Mouse (Mus musculus): ENCODE data around the gene Luc7l3. TPM values are rescaled to one million over a fixed set of nuclear protein-coding genes. Genes with fewer than 3 reads are reported as not detected.
A peak's percentile ranks its signal among the peaks of the same experiment; 100 is the strongest.

The Luc7l3 gene
- polyA plus RNA-seq, 1 experiment from 2014 or later = 133 TPM

DNA sequence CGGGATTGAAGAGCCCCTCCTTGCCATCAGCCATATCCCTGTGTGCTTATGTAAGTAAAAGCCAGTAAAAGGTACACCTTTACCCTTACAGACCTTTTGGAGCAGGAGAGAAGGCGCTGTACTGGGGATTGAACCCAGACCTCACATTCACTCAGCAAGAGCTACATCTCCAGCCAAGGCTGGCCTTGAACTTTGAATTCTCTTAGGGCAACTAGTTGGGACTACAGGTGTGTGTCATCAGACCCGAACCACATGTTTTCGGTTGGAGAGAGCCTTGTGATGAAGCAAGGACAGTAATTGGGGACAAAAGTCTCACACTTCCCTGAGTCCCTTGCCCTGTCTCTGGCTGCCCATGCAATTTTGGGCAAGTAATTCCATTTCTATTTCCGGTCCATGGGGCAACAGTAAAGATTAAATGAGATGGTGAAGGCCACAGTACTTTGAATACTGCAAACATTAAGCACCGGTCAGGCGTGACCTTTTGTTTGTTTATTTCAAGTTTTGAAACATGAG lies 25.3 kb upstream of the Luc7l3 start:
- H3K9ac ChIP-seq = no peak overlapping the region
- H3K36me3 ChIP-seq = no peaks in the 10 kb centered on the region
- H3K4me2 ChIP-seq (replicated peaks) = no peak overlapping the region
- peaks cover 48% of the 10 kb centered on the region for H3K4me1 ChIP-seq
- H3K9me3 ChIP-seq = no peaks in the 10 kb centered on the region
- no peak for ATAC-seq (ENCODE audit: low FRiP score, low read depth)
- H3K27me3 ChIP-seq = no peaks in the 10 kb centered on the region
- WGBS = 80% methylated on average over 7 of the region's 7 CpGs
- H3K27ac ChIP-seq = no peak overlapping the region
- no peak overlapping the region for H3K4me3 ChIP-seq

DNA sequence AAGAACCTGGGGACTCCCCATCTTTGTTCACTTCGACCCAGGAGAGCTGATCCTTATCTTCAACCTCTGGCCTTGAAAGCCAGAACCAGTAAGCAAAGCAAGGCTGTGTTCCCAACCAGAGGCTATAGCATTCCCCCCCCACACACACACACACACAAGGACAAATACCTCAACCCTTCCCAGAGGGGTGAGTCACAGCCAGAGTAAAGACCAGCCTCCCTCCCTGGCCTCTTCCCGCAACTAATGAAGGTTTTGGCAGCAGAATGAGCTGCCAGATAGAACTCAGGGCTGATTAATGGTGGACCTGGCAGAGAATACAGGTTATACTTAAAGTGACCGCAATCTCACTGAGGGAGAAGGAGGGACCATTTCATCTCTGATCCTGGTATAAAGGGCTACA lies 24.8 kb upstream of the Luc7l3 start:
- H3K27ac ChIP-seq = no peak overlapping the region
- H3K4me3 ChIP-seq = no peak overlapping the region
- H3K9me3 ChIP-seq = no peaks in the 10 kb centered on the region
- no peak overlapping the region for H3K9ac ChIP-seq
- H3K4me2 ChIP-seq (replicated peaks) = no peak overlapping the region
- H3K27me3 ChIP-seq = no peaks in the 10 kb centered on the region
- no peak for ATAC-seq (ENCODE audit: low FRiP score, low read depth)
- no peaks in the 10 kb centered on the region for H3K36me3 ChIP-seq
- WGBS = 53% methylated on average over 3 of the region's 3 CpGs
- H3K4me1 ChIP-seq = peaks cover 53% of the 10 kb centered on the region

DNA sequence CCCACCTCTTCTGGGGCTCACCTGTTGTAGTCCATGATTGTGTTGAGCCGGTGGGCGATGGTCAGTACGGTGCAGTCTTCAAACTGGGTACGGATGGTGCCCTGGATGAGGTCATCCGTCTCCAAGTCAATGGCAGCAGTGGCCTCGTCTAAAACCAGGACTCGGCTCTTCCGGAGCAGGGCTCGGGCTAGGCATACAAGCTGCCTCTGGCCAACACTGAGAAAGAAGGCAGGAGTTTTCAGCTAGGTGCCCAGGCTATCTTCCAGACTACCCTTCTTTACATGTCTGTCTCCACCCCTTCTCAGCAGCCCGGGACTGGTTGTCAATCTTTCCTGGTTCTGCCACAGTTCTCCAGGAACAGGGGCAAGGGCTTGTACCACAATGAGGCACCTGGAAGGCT lies 24.1 kb upstream of the Luc7l3 start:
- Histone ChIP-seq H3K4me3 (no peak overlapping the region), H3K9ac (no peak overlapping the region), H3K27me3 (no peaks in the 10 kb centered on the region), H3K4me2 (replicated peaks) (no peak overlapping the region), H3K36me3 (peaks cover 1% of the 10 kb centered on the region; the same call in 1 of the 2 replicates), H3K9me3 (no peaks in the 10 kb centered on the region), H3K27ac (no peak overlapping the region), H3K4me1 (peaks cover 60% of the 10 kb centered on the region)
- ATAC-seq (ENCODE audit: low FRiP score, low read depth) = no peak
- 81% methylated on average over 10 of the region's 10 CpGs for WGBS

DNA sequence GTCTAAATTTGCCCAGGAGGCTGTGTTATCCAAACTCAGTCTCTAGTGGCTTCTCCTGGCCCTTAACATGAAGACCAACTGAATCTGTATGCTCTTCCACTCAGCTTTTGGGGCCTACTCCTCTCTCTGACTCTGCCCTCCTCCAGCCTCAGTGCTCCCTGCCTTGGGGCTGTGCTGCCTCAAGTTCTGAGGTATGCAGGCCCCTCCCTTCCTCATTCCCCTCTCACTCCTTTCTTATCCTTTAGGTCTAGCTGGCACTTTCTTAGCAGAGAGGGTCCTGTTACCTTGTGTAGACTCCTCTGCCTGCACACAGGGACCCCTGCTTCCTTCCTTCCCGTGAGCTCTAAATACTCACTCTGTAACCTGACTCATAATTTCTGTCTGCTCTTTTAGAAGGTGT lies 22.7 kb upstream of the Luc7l3 start:
- Histone ChIP-seq H3K4me2 (replicated peaks) (no peak overlapping the region), H3K27me3 (no peaks in the 10 kb centered on the region), H3K4me3 (no peak overlapping the region), H3K27ac (peak overlapping the region; percentile 79), H3K9me3 (no peaks in the 10 kb centered on the region), H3K9ac (no peak overlapping the region), H3K36me3 (peaks cover 10% of the 10 kb centered on the region), H3K4me1 (peaks cover 67% of the 10 kb centered on the region)
- 3% methylated on average over 1 of the region's 1 CpGs for WGBS
- peak; percentile 49; the same call in 1 of the 2 replicates for ATAC-seq (ENCODE audit: low FRiP score, low read depth)

DNA sequence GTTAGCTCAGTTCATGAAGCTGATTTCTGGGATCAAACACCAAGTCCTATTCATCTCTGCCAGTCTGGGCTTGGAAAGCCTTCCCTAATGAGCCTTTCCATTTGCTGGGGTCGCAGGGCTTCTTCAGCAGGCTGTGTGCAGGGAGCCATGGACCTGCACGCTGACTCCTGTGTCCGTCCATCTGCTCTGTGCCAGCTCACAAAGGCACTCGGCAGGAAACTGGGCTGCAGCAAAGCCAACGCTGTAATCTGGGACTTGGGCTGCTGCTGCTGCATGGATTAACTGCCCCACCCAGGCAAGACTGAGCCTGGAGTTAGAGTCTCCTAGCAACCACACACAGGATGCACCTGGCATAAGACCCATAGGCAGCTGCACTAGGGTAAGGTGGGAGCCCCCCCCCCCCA lies 22.2 kb upstream of the Luc7l3 start:
- Histone ChIP-seq H3K9ac (no peak overlapping the region), H3K4me3 (no peak overlapping the region), H3K9me3 (no peaks in the 10 kb centered on the region), H3K27me3 (no peaks in the 10 kb centered on the region), H3K4me1 (peaks cover 67% of the 10 kb centered on the region), H3K27ac (peak overlapping the region; percentile 79), H3K4me2 (replicated peaks) (no peak overlapping the region), H3K36me3 (peaks cover 15% of the 10 kb centered on the region)
- WGBS = 40% methylated on average over 5 of the region's 5 CpGs
- ATAC-seq (ENCODE audit: low FRiP score, low read depth) = peak; percentile 57; the same call in 1 of the 2 replicates

DNA sequence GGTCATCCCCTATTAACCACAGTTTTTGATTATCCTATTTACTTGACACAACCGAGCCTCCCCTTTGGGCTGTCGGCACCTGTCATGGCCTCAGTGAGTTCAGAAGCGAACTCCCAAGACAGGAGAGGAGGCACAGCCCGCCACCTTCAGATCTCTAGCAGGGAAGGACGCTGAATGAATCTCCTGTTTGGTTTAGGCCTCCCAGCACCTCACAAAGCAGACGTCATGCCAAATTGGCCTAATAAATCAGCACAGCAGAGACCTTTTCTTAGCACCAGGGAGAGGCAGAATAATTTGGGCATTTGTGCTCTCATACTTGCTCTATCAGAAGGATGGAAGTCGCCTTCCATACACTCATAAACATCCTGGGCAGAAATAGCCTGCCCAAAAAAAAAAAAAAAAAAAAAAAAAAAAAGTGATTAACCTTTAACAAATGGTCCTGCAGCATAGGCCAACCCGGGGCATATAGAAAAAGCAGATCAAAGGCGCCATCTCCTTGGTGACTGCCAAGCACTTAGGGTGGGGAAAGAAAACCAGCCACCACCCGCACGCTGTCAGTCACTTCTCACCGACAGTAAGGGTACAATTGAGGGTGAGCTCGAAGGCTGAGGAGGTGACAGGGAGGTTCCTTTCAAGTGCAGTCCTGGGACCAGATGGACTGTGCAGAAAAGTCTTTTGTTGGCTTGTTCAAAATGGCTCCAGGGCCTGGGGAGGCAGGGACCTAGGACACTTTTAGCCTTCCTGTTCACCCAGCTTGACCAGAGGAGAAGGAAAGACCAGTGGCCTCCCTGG lies 20.5 kb upstream of the Luc7l3 start:
- Histone ChIP-seq H3K4me3 (no peak overlapping the region), H3K4me2 (replicated peaks) (no peak overlapping the region), H3K36me3 (peaks cover 31% of the 10 kb centered on the region), H3K4me1 (peaks cover 67% of the 10 kb centered on the region), H3K9me3 (no peaks in the 10 kb centered on the region), H3K27ac (peak overlapping the region; percentile 28; the same call in 1 of the 2 replicates), H3K27me3 (no peaks in the 10 kb centered on the region), H3K9ac (no peak overlapping the region)
- no peak for ATAC-seq (ENCODE audit: low FRiP score, low read depth)
- 20% methylated on average over 13 of the region's 13 CpGs for WGBS

DNA sequence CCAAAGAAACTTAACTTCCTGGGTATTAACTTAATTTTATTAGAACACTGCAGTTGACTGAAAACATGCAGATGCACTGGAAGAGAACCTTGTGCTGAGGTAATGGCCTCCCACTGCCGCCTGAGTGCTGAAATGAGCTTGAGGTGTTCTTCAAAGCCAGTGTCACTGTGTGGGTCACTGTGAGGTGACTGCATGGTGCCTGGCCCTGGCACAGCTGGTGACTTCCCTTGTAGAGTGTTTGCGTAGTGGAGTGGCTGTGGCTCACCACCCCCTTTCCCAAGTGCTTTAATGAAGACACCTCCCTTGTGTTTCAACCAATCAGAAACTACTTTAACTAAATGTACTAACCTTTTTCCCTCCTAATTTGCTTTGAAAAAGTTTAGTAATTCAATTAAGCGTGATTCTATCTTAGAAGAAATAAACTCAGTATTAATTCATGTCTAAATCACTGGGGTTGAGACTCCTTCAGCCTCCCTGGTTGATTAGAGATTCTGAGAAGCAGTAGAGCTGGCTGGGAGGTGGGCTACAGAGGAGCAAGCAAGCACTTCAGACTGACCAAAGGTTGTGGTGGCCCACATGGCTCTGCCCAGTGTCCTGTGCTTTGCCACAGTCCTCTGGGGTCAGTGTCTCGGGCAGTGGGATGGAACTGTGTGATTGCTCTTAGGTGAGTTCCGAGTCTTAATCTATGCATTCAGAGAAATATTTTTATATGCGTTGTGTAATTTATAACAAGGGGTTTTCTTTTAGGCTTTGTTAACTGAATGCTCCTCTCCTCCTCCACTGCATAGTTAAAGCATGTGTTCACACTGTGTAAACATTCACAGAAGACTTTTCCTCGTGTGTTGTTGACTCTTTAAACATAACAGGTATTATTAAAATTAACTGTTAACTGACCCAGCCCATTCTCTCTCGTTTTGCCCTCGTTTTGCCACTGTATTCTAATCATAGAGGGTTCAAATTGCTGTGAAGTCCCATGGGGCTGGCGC lies 19.5 kb upstream of the Luc7l3 start:
- Histone ChIP-seq H3K27me3 (no peaks in the 10 kb centered on the region), H3K4me1 (peaks cover 59% of the 10 kb centered on the region), H3K4me2 (replicated peaks) (no peak overlapping the region), H3K9me3 (no peaks in the 10 kb centered on the region), H3K9ac (no peak overlapping the region), H3K36me3 (peaks cover 38% of the 10 kb centered on the region), H3K4me3 (no peak overlapping the region), H3K27ac (peak overlapping the region; percentile 28)
- 51% methylated on average over 10 of the region's 10 CpGs for WGBS
- no peak for ATAC-seq (ENCODE audit: low FRiP score, low read depth)

DNA sequence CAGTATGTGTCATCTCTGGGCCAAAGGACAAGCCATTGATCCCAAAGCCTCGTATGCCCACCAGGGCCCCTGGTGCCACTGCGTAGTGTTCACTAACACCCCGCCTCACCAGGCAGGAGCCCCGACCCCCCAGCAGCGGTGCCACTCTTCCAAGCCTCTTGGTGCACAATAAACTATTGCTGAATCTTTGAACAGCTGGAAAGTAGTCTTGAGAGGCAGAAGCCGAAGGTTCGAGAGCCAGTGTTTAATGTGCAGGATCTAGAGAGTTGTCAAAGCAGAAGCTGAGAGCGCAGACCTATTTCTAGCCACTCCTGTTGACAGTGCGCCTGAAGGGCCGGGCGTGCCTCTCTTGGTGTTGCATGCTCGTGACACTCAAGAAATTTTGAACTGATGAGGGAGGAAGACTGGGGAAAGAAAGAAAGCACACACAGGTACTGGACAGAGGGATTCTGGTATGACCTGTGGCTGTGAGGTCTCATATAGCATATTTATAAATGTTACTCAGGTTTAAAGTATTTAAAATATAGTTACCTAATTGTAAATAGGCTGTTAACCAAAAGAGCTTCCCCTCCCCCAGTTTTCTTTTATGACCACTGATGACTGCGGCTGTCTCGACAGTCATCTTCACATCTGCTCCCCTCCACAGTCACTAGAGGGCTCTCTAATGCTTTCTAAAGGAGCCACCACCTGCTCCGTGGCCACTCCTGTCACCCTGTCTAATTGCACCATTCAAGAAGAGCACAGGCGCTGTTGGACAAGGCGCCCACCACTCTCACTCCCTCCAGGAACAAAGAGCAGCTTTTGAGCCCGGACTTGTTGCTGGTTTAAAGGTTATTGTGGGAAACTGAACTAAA lies 18.2 kb upstream of the Luc7l3 start:
- no peak overlapping the region for H3K4me3 ChIP-seq
- 55% methylated on average over 18 of the region's 18 CpGs for WGBS
- H3K27me3 ChIP-seq = no peaks in the 10 kb centered on the region
- no peak overlapping the region for H3K4me2 ChIP-seq (replicated peaks)
- no peak overlapping the region for H3K9ac ChIP-seq
- H3K4me1 ChIP-seq = peaks cover 47% of the 10 kb centered on the region
- H3K9me3 ChIP-seq = no peaks in the 10 kb centered on the region
- peaks cover 50% of the 10 kb centered on the region for H3K36me3 ChIP-seq
- 0 out of 2 replicates have a peak, but pooled peaks have one; percentile 58 for ATAC-seq (ENCODE audit: low FRiP score, low read depth)
- H3K27ac ChIP-seq = no peak overlapping the region

DNA sequence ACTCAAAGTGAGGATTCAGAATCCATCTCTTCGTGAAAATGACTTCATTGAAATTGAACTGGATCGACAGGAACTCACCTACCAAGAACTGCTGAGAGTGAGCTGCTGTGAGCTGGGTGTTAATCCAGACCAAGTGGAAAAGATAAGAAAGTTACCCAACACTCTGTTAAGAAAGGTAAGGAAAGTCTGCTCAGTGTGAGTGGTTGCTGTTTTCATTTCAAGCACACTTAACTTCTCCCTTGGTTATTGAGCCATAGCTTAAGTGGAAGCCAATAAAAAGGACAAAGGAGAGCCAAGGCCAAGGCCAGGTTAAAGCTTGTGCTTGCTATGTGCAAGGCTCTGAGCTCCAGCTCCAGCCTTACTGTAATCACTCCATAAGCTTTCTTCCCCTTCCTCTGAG lies 16.6 kb upstream of the Luc7l3 start:
- peaks cover 31% of the 10 kb centered on the region for H3K4me1 ChIP-seq
- no peak overlapping the region for H3K4me3 ChIP-seq
- no peaks in the 10 kb centered on the region for H3K27me3 ChIP-seq
- H3K9ac ChIP-seq = no peak overlapping the region
- H3K36me3 ChIP-seq = peaks cover 61% of the 10 kb centered on the region
- H3K4me2 ChIP-seq (replicated peaks) = no peak overlapping the region
- no peak for ATAC-seq (ENCODE audit: low FRiP score, low read depth)
- 89% methylated on average over 2 of the region's 2 CpGs for WGBS
- H3K27ac ChIP-seq = no peak overlapping the region
- H3K9me3 ChIP-seq = no peaks in the 10 kb centered on the region

DNA sequence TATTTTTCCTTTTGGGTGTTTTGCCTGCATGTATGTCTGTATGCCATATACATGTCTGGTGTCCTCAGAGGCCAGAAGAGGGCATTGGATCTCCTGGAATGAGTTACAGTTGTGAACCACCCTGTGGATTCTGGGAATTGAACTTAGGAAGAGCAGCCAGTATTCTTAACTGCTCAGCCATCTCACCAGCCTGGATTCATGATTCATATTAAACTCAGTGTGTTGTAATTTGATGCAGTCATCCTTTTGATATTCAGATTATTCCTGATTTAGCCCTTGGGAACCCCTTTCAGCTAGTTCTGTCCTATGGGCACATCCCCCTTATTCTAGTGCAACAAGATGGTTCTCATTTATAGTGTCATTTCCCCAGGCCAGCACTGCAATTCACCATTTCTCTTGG lies 14.8 kb upstream of the Luc7l3 start:
- Histone ChIP-seq H3K36me3 (peaks cover 64% of the 10 kb centered on the region), H3K9me3 (no peaks in the 10 kb centered on the region), H3K4me2 (replicated peaks) (no peak overlapping the region), H3K9ac (no peak overlapping the region), H3K27me3 (no peaks in the 10 kb centered on the region), H3K4me1 (peaks cover 13% of the 10 kb centered on the region), H3K4me3 (no peak overlapping the region), H3K27ac (no peak overlapping the region)
- ATAC-seq (ENCODE audit: low FRiP score, low read depth) = no peak

DNA sequence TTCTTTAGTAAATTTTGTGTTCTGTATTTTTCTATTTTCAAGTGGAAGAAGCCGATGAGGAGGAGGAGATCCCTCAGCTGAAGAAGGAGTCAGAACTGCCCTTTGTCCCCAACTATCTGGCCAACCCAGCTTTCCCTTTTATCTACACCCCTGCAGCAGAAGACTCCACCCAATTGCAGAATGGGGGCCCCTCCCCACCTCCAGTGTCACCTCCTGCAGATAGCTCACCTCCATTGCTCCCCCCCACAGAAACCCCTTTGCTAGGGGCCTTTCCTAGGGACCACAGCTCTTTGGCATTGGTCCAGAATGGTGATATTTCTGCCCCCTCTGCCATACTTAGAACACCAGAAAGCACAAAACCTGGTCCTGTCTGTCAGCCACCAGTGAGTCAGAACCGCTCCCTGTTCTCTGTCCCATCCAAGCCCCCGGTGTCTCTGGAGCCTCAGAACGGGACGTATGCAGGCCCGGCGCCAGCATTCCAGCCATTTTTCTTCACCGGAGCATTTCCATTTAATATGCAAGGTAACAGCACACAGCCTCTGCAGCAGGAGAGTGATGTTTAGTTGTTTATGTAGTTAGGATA lies 12.7 kb upstream of the Luc7l3 start:
- Histone ChIP-seq H3K4me3 (no peak overlapping the region), H3K36me3 (peaks cover 54% of the 10 kb centered on the region), H3K27me3 (no peaks in the 10 kb centered on the region), H3K9me3 (no peaks in the 10 kb centered on the region), H3K27ac (no peak overlapping the region), H3K9ac (no peak overlapping the region), H3K4me1 (peaks cover 13% of the 10 kb centered on the region), H3K4me2 (replicated peaks) (no peak overlapping the region)
- 93% methylated on average over 8 of the region's 8 CpGs for WGBS
- ATAC-seq (ENCODE audit: low FRiP score, low read depth) = no peak
